Mouse (Mus musculus) adrenal gland, adult 18-20 months (tissue): ENCODE data around the gene Amz2. TPM values are rescaled to one million over a fixed set of nuclear protein-coding genes. Genes with fewer than 3 reads are reported as not detected.
"Not testable (repeated sequence)": the region's sequence is repeated elsewhere in the genome, so short reads cannot be mapped to it uniquely, and the experiment has no call there.

Experiments
- DNase-seq, 2 experiments: peaks; one replicate each; pipeline ENCODE4 v3.0.0; 2021 to 2022; ENCODE audit warnings: low spot score in 2 of 2
- microRNA-seq, 2 experiments: library from miRNA; unstranded; fragments of <30 nt; microRNA quantifications; one replicate each; pipeline ENCODE4 v1.2.0; 2021; ENCODE audit warnings: borderline number of aligned reads in 2 of 2
- total RNA-seq, 2 experiments: library from RNA; stranded (reverse); gene quantifications; 1 replicate in 1 of 2; 2 replicates in 1 of 2; pipeline ENCODE4 v1.2.3; 2021

Gene Amz2
- total RNA-seq, 2 experiments from 2014 or later: 39.7 to 40.8 TPM

- no peak for DNase-seq
These were observed 66.1 kb downstream of the Amz2 start for GRCm38 (mm10) chr11:109491844-109492243.

GRCm38 (mm10) chr11:109492847-109493464, 67.2 kb downstream of the Amz2 start:
- not testable (repeated sequence) for DNase-seq

- DNase-seq: no peak
These were observed 69.4 kb downstream of the Amz2 start for GRCm38 (mm10) chr11:109494890-109495770.

- DNase-seq: no peak
These were observed 70.2 kb downstream of the Amz2 start for GRCm38 (mm10) chr11:109495771-109496474.

- DNase-seq: no peak
These were observed 70.8 kb downstream of the Amz2 start for GRCm38 (mm10) chr11:109496475-109496993.

GRCm38 (mm10) chr11:109496996-109497714, 71.4 kb downstream of the Amz2 start:
- DNase-seq: no peak

- DNase-seq: no peak
These were observed 72.2 kb downstream of the Amz2 start for GRCm38 (mm10) chr11:109497990-109498389.

GRCm38 (mm10) chr11:109500206-109500605, 74.5 kb downstream of the Amz2 start:
- DNase-seq: no peak

Small RNA genes lying within 50 kb of the gene (microRNA-seq; reads per million reads assigned to microRNA genes)
- 0 reads per million in 2 experiments for gene Gm25540

Other genes starting within 250 kb of the Amz2 start
- gene Rgs9, start 127.8 kb upstream of the Amz2 start, total RNA-seq: 1 to 10 TPM; 4.6 to 5.1 TPM
- gene Gna13, start 63.1 kb upstream of the Amz2 start, total RNA-seq: 10 to 100 TPM; 64.8 to 74.8 TPM
- gene 9930022D16Rik, start 12.0 kb upstream of the Amz2 start, total RNA-seq: not detected
- 1 to 10 TPM; 5.6 to 6.3 TPM for gene Arsg, start 47.4 kb downstream of the Amz2 start, total RNA-seq
- gene Slc16a6, start 47.7 kb downstream of the Amz2 start, total RNA-seq: under 1 TPM; 0.63 to 0.90 TPM
- gene Wipi1, start 186.0 kb downstream of the Amz2 start, total RNA-seq: 10 to 100 TPM; 18.1 to 28.9 TPM
- gene Prkar1a, start 223.5 kb downstream of the Amz2 start, total RNA-seq: 100 to 1,000 TPM; 376 to 457 TPM